Mouse (Mus musculus): Measurements from ENCODE around the gene Cntfr. TPM values are rescaled to one million over a fixed set of nuclear protein-coding genes. Genes with fewer than 3 reads are reported as not detected.
"Not testable (repeated sequence)": the region's sequence is repeated elsewhere in the genome, so short reads cannot be mapped to it uniquely, and the experiment has no call there.

Cntfr gene
- polyA plus RNA-seq (2015; fragmentation: Nextera tagmentation; extraction: Ambion mirVana), result 0.19 and 0.22 TPM in 2 replicates

GRCm38 (mm10) chr4:41696930-41697841, at the start of gene Cntfr:
Gene Cntfr, minus strand, starts transcription at chr4:41697089.
- WGBS (ENCODE audit: insufficient replicate concordance), result 13% methylated on average over 23 of the region's 40 CpGs
- H3K4me3 ChIP-seq (ENCODE audit: low read depth, low read length); H3K9ac ChIP-seq (ENCODE audit: low read depth, low read length); H3K4me1 ChIP-seq (ENCODE audit: control insufficient read depth, low read depth, low read length); H3K4me2 ChIP-seq (ENCODE audit: low read depth, low read length); ATAC-seq (ENCODE audit: low read depth); H3K27ac ChIP-seq (ENCODE audit: low read length); H3K36me3 ChIP-seq (ENCODE audit: control insufficient read depth, insufficient read depth); H3K9me3 ChIP-seq (replicated peaks; ENCODE audit: control insufficient read depth, low read length); H3K27me3 ChIP-seq (ENCODE audit: control insufficient read depth, insufficient read depth, low read depth, low read length): not testable (repeated sequence)

GRCm38 (mm10) chr4:41745021-41745420, 48.1 kb upstream of the Cntfr start:
- WGBS (ENCODE audit: insufficient replicate concordance), result 58% methylated on average over 1 of the region's 1 CpGs
- H3K9ac ChIP-seq (ENCODE audit: low read depth, low read length), result no peak overlapping the region
- H3K27me3 ChIP-seq (ENCODE audit: control insufficient read depth, insufficient read depth, low read depth, low read length), result no peaks in the 10 kb centered on the region
- no peaks in the 10 kb centered on the region for H3K36me3 ChIP-seq (ENCODE audit: control insufficient read depth, insufficient read depth)
- no peak for ATAC-seq (ENCODE audit: low read depth)
- H3K4me1 ChIP-seq (ENCODE audit: control insufficient read depth, low read depth, low read length), result peaks cover 8% of the 10 kb centered on the region
- H3K9me3 ChIP-seq (replicated peaks; ENCODE audit: control insufficient read depth, low read length), result no peaks in the 10 kb centered on the region; the same call in 1 of the 2 replicates
- H3K4me3 ChIP-seq (ENCODE audit: low read depth, low read length), result no peak overlapping the region
- no peak overlapping the region for H3K27ac ChIP-seq (ENCODE audit: low read length)
- H3K4me2 ChIP-seq (ENCODE audit: low read depth, low read length), result no peak overlapping the region

- no peak overlapping the region for H3K9ac ChIP-seq (ENCODE audit: low read depth, low read length)
- no peaks in the 10 kb centered on the region for H3K36me3 ChIP-seq (ENCODE audit: control insufficient read depth, insufficient read depth)
- no peak overlapping the region for H3K27ac ChIP-seq (ENCODE audit: low read length)
- 54% methylated on average over 2 of the region's 2 CpGs for WGBS (ENCODE audit: insufficient replicate concordance)
- no peak overlapping the region for H3K4me2 ChIP-seq (ENCODE audit: low read depth, low read length)
- H3K27me3 ChIP-seq (ENCODE audit: control insufficient read depth, insufficient read depth, low read depth, low read length), result no peaks in the 10 kb centered on the region
- no peak for ATAC-seq (ENCODE audit: low read depth)
- H3K9me3 ChIP-seq (replicated peaks; ENCODE audit: control insufficient read depth, low read length), result no peaks in the 10 kb centered on the region; the same call in 1 of the 2 replicates
- peaks cover 15% of the 10 kb centered on the region for H3K4me1 ChIP-seq (ENCODE audit: control insufficient read depth, low read depth, low read length)
- H3K4me3 ChIP-seq (ENCODE audit: low read depth, low read length), result no peak overlapping the region
Observed at GRCm38 (mm10) chr4:41744131-41744530, 47.2 kb upstream of the Cntfr start.

GRCm38 (mm10) chr4:41741158-41741560, 44.3 kb upstream of the Cntfr start:
- Histone ChIP-seq H3K9ac (ENCODE audit: low read depth, low read length) (peak overlapping the region; percentile 74), H3K36me3 (ENCODE audit: control insufficient read depth, insufficient read depth) (no peaks in the 10 kb centered on the region), H3K4me1 (ENCODE audit: control insufficient read depth, low read depth, low read length) (peaks cover 15% of the 10 kb centered on the region), H3K9me3 (replicated peaks; ENCODE audit: control insufficient read depth, low read length) (no peaks in the 10 kb centered on the region), H3K27ac (ENCODE audit: low read length) (peak overlapping the region; percentile 77), H3K4me2 (ENCODE audit: low read depth, low read length) (peak overlapping the region; percentile 97), H3K4me3 (ENCODE audit: low read depth, low read length) (peak overlapping the region; percentile 73), H3K27me3 (ENCODE audit: control insufficient read depth, insufficient read depth, low read depth, low read length) (no peaks in the 10 kb centered on the region)
- ATAC-seq (ENCODE audit: low read depth), result peak; percentile 96
- under 1% methylated on average over 27 of the region's 27 CpGs for WGBS (ENCODE audit: insufficient replicate concordance)

- under 1% methylated on average over 48 of the region's 48 CpGs for WGBS (ENCODE audit: insufficient replicate concordance)
- peaks cover 15% of the 10 kb centered on the region for H3K4me1 ChIP-seq (ENCODE audit: control insufficient read depth, low read depth, low read length)
- H3K4me2 ChIP-seq (ENCODE audit: low read depth, low read length), result peak overlapping the region; percentile 97
- ATAC-seq (ENCODE audit: low read depth), result peak; percentile 76
- no peaks in the 10 kb centered on the region for H3K9me3 ChIP-seq (replicated peaks; ENCODE audit: control insufficient read depth, low read length)
- no peaks in the 10 kb centered on the region for H3K36me3 ChIP-seq (ENCODE audit: control insufficient read depth, insufficient read depth)
- H3K27me3 ChIP-seq (ENCODE audit: control insufficient read depth, insufficient read depth, low read depth, low read length), result no peaks in the 10 kb centered on the region
- H3K4me3 ChIP-seq (ENCODE audit: low read depth, low read length), result peak overlapping the region; percentile 73
- peak overlapping the region; percentile 74 for H3K9ac ChIP-seq (ENCODE audit: low read depth, low read length)
- H3K27ac ChIP-seq (ENCODE audit: low read length), result peak overlapping the region; percentile 77
Observed at GRCm38 (mm10) chr4:41740380-41741157, 43.7 kb upstream of the Cntfr start.

- Histone ChIP-seq H3K9me3 (replicated peaks; ENCODE audit: control insufficient read depth, low read length) (no peaks in the 10 kb centered on the region), H3K27ac (ENCODE audit: low read length) (no peak overlapping the region), H3K4me1 (ENCODE audit: control insufficient read depth, low read depth, low read length) (peaks cover 15% of the 10 kb centered on the region), H3K4me2 (ENCODE audit: low read depth, low read length) (no peak overlapping the region), H3K36me3 (ENCODE audit: control insufficient read depth, insufficient read depth) (no peaks in the 10 kb centered on the region), H3K27me3 (ENCODE audit: control insufficient read depth, insufficient read depth, low read depth, low read length) (no peaks in the 10 kb centered on the region; the same call in 1 of the 2 replicates), H3K9ac (ENCODE audit: low read depth, low read length) (no peak overlapping the region), H3K4me3 (ENCODE audit: low read depth, low read length) (no peak overlapping the region)
- ATAC-seq (ENCODE audit: low read depth), result no peak
- WGBS (ENCODE audit: insufficient replicate concordance), result 86% methylated on average over 13 of the region's 13 CpGs
Observed at GRCm38 (mm10) chr4:41739260-41739659, 42.4 kb upstream of the Cntfr start.

GRCm38 (mm10) chr4:41738256-41738603, 41.3 kb upstream of the Cntfr start:
- Histone ChIP-seq H3K4me2 (ENCODE audit: low read depth, low read length) (no peak overlapping the region), H3K9me3 (replicated peaks; ENCODE audit: control insufficient read depth, low read length) (no peaks in the 10 kb centered on the region), H3K9ac (ENCODE audit: low read depth, low read length) (no peak overlapping the region), H3K27me3 (ENCODE audit: control insufficient read depth, insufficient read depth, low read depth, low read length) (peaks cover 6% of the 10 kb centered on the region), H3K36me3 (ENCODE audit: control insufficient read depth, insufficient read depth) (no peaks in the 10 kb centered on the region), H3K27ac (ENCODE audit: low read length) (no peak overlapping the region), H3K4me1 (ENCODE audit: control insufficient read depth, low read depth, low read length) (peaks cover 15% of the 10 kb centered on the region), H3K4me3 (ENCODE audit: low read depth, low read length) (no peak overlapping the region)
- WGBS (ENCODE audit: insufficient replicate concordance), result 46% methylated on average over 1 of the region's 1 CpGs
- ATAC-seq (ENCODE audit: low read depth), result no peak

GRCm38 (mm10) chr4:41737602-41738255, 40.8 kb upstream of the Cntfr start:
- no peak overlapping the region for H3K4me3 ChIP-seq (ENCODE audit: low read depth, low read length)
- 31% methylated on average over 8 of the region's 8 CpGs for WGBS (ENCODE audit: insufficient replicate concordance)
- no peak overlapping the region for H3K4me2 ChIP-seq (ENCODE audit: low read depth, low read length)
- no peak overlapping the region for H3K9ac ChIP-seq (ENCODE audit: low read depth, low read length)
- peaks cover 11% of the 10 kb centered on the region for H3K27me3 ChIP-seq (ENCODE audit: control insufficient read depth, insufficient read depth, low read depth, low read length)
- no peak for ATAC-seq (ENCODE audit: low read depth)
- no peak overlapping the region for H3K27ac ChIP-seq (ENCODE audit: low read length)
- H3K36me3 ChIP-seq (ENCODE audit: control insufficient read depth, insufficient read depth), result no peaks in the 10 kb centered on the region
- peaks cover 15% of the 10 kb centered on the region for H3K4me1 ChIP-seq (ENCODE audit: control insufficient read depth, low read depth, low read length)
- no peaks in the 10 kb centered on the region for H3K9me3 ChIP-seq (replicated peaks; ENCODE audit: control insufficient read depth, low read length)
